Mouse (Mus musculus): ENCODE data around the gene 1700016C15Rik.

Gene 1700016C15Rik

DNA sequence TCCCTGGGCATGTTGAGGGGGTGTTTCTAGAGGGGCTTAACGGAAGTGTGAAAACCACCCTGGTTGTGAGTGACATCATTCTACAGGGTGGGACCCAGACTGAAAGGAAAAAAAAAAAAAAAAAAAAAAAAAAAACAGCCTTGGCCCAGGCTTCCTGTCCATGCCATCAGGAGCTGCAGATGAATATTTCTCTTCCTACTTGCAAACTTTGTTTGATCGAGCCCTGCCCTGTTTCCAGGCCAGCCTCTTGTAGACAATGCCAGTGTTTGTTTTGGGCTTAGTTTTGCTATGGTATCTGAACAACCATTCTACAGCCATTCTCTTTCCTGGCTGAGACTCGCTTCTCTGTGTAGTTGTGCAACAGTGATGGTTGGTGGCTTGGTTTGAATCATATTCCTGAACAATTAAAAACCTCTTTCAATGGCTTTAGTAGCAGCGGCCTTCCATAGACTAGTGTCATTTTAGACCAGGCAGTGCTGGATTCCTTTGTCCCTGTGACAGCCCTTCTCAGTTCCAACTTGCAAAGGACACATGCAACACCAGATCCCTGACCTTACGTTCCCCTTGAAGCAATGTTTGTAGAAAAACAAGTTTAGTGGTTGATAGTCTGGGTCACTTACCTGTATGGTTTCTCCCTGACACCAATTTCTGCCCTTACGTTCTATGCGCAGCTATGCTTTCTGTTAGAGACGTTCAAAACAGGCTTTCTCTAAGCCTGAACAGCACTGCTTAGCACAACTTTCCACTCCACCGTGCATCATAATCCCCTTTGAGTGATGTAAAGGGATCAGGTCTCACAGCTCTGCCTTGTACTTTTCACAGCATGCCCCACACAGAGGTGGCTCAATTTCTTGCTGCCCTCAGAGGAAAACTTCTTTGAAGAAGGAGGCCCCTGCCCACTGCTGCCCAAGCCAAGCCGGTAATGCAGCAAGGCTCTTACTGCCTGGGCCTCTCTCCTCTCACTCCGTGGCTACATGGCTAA lies at the start of gene 1700016C15Rik:
TSS of gene 1700016C15Rik (plus strand) at position 772 of the 982 bp plus-strand sequence.
- no peak for DNase-seq (ENCODE audit: low spot score in 2 of 2)

DNA sequence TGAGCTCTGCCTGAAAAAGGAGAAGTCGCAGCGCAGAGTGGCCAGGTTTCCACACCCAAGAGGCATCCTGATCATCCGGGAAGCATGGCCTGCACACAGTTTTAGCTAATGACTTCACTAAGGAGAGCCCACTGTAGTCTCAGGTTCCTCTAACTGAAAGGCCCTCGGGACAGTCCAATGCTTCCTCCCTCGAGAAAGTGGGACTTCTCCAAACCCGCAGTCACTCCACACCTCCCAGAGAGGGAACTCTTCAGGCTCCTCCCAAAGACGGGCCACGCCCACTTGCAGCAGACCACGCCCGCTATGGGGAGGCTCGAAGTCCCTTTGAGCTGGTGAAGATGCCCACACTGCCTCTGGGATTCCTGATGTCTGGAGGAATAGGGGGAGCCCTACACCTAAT lies 48.4 kb upstream of the 1700016C15Rik start:
- DNase-seq (ENCODE audit: low spot score in 2 of 2), result no peak

DNA sequence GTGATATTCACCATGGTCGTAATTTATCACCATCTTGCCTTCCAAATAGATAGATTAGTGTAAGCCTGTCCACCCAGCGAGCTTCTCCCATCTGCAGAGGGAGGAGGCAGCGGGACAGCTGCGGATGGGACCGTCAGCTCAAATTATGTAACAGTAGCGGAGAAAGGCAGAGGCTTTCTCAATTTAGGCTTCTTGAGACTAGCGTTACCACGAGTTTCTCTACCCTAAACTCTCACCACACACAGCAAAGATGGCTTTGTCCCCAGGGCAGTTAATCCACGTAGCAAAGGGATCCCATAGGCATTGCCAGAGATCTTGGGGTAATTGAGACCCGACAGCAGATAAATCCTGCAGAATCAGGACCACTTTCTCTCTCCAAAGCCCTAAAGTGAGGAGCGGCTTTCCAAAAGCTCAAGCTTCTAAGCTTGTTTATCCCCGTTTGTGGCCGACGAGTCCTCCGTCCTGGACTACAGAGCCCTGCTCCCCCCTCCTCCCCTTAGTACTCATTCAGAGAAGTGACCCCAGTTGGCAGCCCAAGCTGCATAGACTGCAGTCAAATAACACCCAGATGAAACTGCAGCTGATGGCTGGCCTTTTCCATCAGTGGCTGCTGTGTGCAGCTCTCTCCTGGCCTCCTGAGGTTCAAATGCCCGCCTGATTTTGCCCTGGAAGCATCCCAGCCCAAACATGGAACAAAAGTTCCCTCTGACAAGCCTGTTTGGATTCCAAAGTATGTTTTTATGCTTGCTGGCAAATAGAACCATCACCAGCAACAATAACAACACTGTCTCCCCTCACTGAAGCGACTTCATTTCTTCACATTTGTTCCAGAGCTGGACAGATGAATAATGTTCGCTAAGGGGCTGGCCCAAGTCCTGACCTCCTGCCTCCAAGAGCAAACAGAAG lies 45.4 kb upstream of the 1700016C15Rik start:
- DNase-seq (ENCODE audit: low spot score in 2 of 2), result peak in 1 of 2 experiments; percentile 42

DNA sequence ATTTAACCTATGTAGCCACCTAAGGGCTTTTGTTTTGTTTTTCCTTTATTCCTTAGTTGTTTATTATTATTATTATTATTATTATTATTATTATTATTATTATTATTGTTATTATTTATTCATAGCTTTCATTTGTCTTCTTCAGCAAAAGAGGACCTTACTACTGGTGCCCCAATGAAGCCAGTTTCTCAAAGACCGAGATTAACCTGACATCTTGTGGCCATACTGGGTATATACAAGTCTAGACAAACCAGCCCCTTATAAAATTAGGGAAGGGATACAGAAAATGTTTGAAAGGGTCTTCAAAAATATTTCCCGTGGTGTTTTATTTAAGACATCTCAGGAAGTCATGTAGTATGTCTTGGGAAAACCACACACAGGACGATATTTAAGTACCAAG lies 44.7 kb upstream of the 1700016C15Rik start:
- peak in 1 of 2 experiments; percentile 28 for DNase-seq (ENCODE audit: low spot score in 2 of 2)

DNA sequence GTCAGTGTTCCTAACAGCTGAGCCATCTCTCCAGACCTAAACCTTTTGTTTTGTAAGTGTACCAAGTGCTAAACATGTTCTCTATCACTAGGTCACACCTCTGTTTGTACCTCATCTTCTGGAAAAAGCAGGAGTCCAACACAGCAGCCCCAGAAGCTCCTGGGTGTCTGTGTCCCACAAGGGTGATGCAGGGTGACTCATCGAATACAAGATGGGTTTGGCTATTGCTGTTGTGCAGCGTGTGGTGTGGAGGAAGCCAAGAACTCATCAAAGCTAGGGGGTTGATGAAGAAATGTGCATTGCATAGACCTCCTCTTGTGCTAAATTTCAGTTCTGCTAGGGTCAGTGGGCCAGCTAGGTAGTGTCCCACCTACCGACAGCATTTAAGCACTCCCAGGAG lies 43.5 kb upstream of the 1700016C15Rik start:
- DNase-seq (ENCODE audit: low spot score in 2 of 2), result no peak

DNA sequence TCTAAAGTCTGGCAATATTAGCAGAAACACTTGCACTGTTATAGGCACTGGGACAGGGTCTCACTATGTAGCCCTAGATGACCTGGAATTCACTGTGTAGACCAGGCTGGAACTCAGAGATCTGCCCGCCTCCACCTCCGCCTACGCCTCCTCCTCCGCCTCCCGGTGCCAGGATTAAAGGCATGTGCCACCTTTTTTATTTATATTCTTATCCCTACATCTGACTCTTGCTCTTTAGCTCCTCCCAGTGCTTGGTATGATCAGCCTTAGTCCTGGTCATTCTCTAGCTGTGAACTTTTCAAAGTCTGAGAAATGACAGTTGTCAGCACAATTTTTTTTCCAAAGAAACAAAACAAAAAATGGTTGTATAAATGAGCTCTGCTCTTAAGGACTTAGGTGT lies 42.6 kb upstream of the 1700016C15Rik start:
- DNase-seq (ENCODE audit: low spot score in 2 of 2), result no peak

DNA sequence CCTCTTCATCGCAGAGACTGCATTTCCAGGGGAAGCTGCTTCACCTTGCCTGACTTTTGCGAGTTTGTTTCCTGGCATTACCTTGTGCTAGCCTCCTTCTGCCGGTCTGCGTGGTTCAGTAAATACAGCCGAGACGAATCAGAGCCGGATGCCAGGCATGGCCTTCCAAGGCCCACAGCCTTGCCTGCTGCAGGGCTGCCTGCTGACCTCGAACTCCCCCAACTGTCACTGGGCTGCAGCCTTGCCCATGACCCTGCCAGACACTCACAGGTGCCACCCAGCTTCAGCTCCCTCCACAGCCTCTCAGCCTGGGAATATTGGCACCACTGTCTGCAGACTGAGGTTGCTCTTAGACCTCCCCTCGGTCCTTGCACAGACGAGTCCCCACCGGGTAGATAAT lies 37.1 kb upstream of the 1700016C15Rik start:
- DNase-seq (ENCODE audit: low spot score in 2 of 2), result no peak

DNA sequence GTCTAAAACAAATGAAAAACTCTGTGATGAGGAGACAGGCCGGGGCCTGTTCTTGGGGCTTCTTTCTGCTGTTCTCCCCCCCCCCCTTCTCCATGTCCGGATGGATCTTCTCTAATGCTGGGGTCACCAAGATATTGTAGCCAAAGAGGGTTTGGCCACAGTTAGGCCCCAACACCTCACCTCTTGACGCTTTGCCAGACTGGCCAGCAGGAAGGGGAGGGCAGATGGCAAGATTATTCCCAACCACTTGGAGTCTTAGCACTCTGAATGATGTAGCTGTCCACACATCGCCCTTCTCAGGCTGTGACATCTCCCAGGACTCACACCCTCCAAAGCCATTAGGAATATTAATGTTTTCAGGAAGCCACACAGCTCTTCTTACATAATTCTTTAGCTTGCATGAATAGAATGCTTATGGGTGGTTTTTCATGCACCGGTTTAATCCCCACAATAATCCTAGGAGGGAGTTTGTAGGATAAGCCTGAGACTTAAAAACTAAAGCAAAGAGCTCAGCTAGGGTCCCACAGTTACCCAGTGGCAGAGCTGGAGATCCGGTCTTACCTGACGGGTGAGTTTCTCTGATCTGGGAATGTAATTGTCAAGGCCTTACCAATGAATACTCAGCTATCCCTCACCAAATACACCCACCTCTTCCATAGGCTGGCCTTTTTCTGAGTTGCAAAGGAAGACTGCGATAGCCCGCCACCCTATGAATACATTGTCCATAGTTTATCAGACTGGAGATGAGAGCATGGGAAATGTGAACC lies 35.9 kb upstream of the 1700016C15Rik start:
- no peak for DNase-seq (ENCODE audit: low spot score in 2 of 2)

DNA sequence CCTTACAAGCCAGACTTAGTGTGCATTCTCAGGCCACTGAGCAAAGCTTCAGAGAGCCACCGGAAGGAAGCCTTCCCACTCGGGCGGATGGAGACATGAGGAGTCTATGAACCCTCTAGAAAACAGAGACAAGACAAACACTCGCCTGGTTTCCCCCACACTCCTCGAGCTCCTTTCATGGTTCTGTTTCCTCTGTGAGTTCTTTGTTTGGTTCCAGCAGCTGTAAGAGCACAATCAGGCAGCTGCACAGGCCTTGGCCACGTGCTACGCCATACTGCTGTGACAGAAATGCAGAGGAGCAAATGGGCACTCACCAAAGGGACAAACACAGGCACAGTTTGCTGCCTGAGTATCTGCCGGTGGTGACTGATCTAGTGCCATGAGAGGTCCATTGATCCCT lies 29.1 kb upstream of the 1700016C15Rik start:
- no peak for DNase-seq (ENCODE audit: low spot score in 2 of 2)

DNA sequence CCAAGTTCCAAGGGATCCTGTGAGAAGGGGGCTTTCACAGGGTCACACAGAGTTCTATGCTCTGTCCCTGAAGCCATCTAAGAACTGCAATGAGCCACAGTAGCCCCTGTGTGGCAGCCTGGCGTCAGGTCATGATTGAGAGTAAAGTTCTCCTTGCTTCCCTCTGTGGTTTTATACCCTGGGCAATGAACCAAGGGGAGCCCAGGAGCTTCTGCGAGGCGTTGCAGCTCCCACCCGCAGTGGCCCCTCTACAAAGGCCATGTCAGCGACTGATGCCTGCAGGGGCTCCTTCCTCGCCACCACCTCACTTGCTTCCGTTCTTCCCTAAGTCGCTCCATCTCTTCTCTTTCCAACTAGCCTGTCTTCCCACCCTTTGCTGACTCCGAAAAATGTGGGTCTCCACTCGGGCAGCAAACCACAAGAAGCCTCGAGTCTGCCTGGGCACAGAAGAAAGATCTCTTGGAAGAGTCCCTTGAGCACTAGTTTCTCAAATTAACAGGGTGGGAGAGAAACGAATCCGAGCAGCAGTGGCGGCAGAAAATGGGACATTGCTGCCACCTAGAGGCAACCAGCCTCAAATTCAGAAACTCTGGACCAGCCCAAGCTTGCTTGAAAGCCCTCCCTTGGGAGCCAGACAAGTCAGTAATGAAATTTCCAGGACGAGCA lies 27.0 kb upstream of the 1700016C15Rik start:
- DNase-seq (ENCODE audit: low spot score in 2 of 2), result peak; percentile 72 to 90

DNA sequence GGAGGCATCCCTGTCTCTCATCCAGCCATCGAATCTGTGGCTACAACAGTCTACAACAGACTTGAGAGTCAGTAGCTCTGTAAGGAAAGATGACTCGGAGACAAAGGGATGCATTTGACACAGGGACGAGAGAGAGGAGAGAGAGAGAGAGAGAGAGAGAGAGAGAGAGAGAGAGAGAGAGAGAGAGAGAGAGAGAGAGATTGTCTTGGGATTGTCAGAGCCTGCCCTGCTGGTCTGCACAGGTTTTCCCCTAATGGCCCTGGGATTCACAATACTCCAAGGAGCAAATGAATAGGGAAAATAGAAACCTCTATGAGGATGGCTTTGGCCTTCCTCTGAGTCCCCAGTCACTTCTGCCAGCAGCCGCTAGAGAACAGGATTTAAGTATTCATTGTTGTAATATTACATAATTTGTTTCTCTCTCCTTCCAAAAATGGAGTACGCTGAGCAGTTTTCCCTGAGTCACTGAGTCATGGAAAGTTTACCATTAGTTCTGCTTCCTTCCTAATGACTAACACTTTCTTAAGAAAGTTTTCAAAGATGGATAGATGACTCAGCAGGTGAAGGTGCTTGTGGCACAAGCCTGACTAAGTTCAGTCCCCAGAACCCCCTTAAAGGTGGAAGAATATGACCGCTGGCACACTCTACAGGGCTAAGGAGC lies 26.3 kb upstream of the 1700016C15Rik start:
- no peak for DNase-seq (ENCODE audit: low spot score in 2 of 2)

DNA sequence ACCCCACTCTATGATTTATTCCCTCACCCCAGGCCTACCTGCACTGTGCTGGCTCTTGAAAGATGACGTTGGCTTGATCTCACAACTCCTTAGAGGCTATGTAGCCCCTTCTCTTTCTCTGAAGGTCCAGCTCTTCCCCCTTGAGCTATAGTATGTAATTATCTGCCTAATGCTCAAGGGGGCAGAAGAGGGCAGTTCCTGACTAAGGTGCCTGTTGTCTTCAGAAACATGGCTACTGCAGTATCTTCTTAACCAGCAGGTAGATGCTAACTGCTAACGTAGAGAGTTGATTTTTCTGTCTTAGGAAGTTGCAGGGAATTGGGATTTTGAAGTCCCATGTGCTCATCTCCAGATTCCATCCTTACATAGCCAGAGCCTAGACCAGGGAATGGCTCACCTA lies 24.4 kb upstream of the 1700016C15Rik start:
- no peak for DNase-seq (ENCODE audit: low spot score in 2 of 2)

DNA sequence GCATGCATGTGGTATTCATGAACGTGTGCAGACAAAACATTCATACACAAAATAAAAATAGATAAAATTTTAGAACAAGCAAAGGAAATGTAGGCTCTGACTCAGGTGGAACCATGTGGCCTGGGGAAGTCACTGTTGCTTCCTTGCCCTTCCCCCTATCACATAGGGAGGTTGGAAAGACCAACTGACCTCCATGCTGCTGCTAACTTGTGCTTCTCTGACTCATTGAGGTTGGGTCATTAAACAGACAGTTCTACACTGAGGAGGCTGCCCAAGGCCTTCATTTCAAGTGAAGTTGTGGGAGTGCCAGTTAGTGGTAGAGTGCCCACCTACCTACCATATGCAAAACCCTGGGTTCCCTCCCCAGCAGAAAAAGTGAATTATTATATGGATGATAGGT lies 22.0 kb upstream of the 1700016C15Rik start:
- DNase-seq (ENCODE audit: low spot score in 2 of 2), result no peak

DNA sequence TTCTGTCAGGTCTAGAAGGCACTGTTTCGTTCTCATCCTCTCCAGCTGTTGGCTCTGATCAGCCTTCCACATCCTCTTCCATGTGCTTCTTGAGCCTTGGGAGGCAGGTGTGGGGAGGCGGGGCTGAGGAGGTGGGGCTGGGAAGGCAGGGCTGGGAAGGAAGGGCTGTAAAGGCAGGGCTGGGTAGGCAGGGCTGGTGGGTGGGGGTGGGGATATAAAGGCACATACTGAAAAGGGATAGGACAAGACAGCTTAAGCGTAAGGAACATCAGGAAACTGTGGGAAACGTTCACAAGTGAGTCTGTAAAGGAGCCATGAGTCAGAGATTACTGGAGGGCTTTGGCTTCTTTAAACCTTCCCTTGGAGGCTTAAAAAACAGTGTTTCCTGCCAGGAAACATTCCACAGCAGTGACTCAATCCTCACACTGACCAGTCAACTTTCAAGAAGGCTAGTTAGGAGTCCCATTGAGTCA lies 21.0 kb upstream of the 1700016C15Rik start:
- DNase-seq (ENCODE audit: low spot score in 2 of 2), result no peak

DNA sequence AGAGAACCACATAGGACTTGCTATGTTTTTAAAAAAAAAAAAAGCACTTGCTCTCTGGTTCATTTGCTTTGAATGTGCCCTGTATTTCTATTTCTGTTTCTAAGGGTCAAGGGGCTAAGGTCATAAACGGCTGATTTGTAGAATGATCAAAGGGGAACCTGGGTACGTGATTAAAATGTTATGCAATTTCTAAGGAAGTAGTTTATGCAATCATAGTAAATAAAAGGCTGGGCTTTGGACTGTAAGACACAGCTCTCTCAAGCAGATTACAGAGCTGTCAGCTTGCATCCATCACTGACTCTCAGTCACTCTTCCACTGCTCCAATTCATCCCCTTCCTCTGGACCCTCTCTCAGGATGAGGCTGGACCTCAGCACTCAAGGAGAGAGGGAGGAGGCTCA lies 18.6 kb upstream of the 1700016C15Rik start:
- no peak for DNase-seq (ENCODE audit: low spot score in 2 of 2)

DNA sequence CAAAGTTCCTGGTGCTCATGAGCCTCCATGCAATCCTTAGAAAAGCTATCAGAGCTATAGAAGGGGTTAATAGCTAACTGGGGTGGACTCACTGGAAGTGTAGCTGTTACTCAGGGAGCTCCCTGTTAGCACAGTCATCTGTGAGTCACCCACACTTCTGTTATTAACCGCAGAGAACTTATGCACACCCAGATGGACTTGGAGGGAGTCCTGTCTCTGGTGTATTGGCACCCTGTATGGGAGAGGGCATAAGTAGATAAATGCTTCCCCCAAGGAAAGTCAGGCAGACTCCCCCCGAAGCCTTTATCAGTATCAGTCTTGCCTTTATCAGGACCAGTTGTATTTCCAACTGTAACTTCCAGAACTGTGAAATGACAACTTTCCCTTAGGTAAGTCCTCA lies 18.2 kb upstream of the 1700016C15Rik start:
- DNase-seq (ENCODE audit: low spot score in 2 of 2), result no peak

DNA sequence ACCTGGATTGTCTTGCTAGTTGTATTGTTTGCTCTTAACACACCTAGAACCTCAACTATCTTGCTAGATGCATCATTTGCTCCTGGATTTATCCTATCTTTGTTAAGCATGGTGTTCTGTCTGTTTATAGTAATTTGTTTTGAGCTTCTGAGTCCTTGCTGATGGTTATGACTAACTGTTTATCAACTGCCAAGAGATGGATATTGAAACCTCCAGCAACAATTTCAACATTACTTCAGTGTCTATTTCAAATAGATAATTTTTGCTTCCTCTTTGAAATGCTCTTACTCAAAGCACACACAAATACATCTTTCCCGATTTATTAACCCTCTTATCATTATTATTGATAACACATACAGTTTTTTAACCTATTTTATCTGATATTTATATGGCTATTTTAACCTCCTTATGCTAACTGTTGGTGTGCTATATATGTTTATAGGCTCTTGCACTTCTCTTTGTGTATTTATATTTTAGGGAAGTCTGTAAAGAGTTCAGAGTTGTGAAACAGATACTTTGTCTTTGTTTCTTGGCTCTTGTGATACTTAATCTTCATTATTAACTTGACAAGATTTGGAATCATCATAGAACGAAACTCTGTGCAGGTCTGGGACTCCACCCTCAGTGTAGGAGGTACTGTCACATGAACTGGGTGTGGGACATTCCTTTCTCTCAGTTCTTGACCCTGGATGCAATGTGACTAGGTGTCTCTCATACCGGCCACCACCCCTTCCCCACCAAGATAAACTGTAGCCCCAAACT lies 15.8 kb upstream of the 1700016C15Rik start:
- no peak for DNase-seq (ENCODE audit: low spot score in 2 of 2)

DNA sequence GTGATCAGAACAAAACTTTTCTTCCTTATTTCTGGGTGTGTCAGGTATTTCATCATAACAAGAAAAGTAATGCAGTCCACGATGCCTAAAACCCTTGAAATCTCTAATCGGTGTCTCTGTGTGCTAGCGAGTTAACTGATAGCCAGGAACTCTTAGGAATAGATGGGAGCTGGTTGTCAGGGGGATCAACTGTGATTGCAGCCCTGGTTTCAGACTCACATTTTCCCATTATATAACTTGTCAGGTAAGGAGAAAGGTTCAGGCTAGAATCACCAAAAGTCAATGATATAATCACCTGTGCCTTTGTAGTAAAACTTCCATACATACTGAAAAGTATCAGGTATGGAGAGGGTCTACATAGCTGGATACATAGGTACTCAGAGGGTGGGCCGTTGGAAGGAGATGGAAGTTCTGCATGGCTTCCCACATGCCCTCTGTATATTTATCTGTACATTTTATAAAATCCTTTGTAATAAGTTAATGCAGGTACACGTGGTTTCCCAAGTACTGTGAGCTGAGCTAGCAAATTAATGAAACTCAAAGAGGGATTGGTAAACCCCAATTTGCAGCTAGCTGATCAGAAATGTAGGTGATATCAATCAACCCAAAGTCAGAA lies 15.1 kb upstream of the 1700016C15Rik start:
- no peak for DNase-seq (ENCODE audit: low spot score in 2 of 2)

DNA sequence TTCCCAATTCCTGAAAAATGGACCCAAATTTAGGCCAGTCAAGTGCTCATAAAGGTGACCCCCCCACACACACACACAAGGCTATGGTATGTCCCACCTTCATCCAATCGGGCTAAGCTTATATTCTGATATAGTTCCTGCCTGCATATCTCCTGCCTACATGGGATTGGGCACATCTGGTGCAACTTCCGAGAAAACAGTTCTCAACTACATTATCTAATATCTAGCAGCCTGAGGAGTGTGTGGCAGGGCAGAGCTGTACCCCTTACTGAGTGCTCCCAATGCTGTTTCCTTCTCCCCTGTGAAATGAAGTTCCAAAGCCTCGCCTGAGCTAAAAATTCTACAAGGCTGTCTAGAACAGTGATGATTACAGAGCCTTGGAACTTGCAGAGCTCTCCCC lies 13.2 kb upstream of the 1700016C15Rik start:
- no peak for DNase-seq (ENCODE audit: low spot score in 2 of 2)
